15 mouse cellular contexts compared by ENCODE assay signal in genomic region chr1:118419399-118419798, GRCm38 (mm10).
"Had no signal": no experiment of that assay in that cellular context is flagged by ENCODE, and none has a peak within 500 bp of the region (broad histone marks: within the 10 kb centered on the region; RNA-seq: fewer than 3 reads in every experiment).

No protein-coding gene starts in this region.

- H3K27ac ChIP-seq: neural tube, embryonic 12.5 days; stomach, embryonic 15.5 days; stomach, postnatal 0 days had no signal

- H3K4me2 ChIP-seq: neural tube, embryonic 12.5 days; stomach, embryonic 15.5 days had no signal

- H3K4me1 ChIP-seq: stomach, embryonic 15.5 days had no signal

- H3K9me3 ChIP-seq: neural tube, embryonic 12.5 days; stomach, embryonic 15.5 days had no signal

- H3K4me3 ChIP-seq: neural tube, embryonic 12.5 days; stomach, embryonic 15.5 days had no signal

- DNase-seq: retina, postnatal 1 day; right cerebral cortex, adult 18-20 months; right cerebral cortex, postnatal 14 days; right cerebral cortex, postnatal 25 days; right cerebral cortex, postnatal 4 days; spleen, adult 18-20 months; thymus, adult 18-20 months; thymus, adult 2 months; thymus, postnatal 14 days; thymus, postnatal 25 days; thymus, postnatal 36 days; thymus, postnatal 4 days had no signal

- H3K27me3 ChIP-seq: neural tube, embryonic 12.5 days; stomach, embryonic 15.5 days had no signal

- H3K9ac ChIP-seq: neural tube, embryonic 12.5 days; stomach, embryonic 15.5 days had no signal
